Mouse (Mus musculus): ENCODE measurements around the gene 5730522E02Rik. TPM values are rescaled to one million over a fixed set of nuclear protein-coding genes. Genes with fewer than 3 reads are reported as not detected.

Gene 5730522E02Rik
- not detected for total RNA-seq (2023)

DNA sequence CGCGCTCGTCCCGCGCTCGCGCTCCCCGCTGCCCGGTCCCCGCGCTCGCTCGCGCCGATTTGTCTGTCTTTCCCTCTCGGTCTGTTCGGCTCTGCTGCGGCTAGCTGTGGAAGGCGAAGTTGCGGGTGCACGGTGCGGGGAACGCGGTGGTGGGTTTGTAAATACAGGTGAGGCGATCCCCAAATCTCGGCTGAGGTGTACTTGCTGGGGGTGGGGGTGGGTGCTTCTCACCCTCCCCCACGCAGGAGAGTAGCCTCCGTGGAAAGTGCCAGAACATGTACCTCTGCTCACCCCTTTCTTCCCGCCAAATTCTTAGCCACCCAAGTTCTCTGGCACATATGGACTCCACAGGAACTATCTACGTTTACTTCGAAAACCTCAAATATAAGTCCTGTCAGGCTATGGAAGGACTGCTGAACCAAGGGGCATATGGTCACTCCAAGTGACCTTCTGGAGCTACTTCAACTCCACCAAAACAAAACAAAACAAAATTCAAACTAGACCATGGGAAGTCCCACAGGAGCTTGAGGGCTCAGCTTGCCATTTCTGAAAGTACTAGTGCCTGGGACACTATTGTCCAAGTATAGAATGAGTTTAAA lies at the start of gene 5730522E02Rik:
Gene 5730522E02Rik (minus strand): TSS at position 182 of the 599 bp plus-strand sequence.

Other genes starting within 250 kb of the 5730522E02Rik start
- gene Fancl, start 175.4 kb upstream of the 5730522E02Rik start, total RNA-seq (2023) = 10 to 100 TPM; 13.6 to 21.2 TPM